Mouse (Mus musculus): ENCODE results near the gene Tyms. TPM values are rescaled to one million over a fixed set of nuclear protein-coding genes. Genes with fewer than 3 reads are reported as not detected.

Gene Tyms
- total and polyA plus RNA-seq, 3 experiments, result 31.9 to 178 (median 98.4) TPM

DNA sequence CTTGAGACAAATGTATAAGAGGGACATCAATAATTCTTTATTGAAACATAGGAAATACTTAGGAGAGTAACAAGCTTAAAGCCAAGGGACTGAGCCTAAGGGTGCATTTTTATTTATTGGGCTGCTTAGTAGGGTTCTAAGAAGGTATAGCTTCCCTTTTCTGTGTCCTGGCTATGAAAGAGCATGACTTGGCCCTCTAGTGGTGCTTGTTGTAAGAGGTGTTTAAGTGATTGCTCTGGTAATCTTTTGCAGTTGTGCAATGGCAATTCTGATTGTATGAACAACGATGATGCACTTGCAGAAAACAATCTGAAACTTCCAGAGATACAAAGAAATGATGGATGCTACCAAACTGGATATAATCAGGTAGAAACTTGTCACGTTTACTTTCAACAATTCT lies 58.8 kb downstream of the Tyms start:
- no peak for ATAC-seq (ENCODE audit: extremely low read depth, insufficient number of reproducible peaks, low FRiP score, poor library complexity, severe bottlenecking)

DNA sequence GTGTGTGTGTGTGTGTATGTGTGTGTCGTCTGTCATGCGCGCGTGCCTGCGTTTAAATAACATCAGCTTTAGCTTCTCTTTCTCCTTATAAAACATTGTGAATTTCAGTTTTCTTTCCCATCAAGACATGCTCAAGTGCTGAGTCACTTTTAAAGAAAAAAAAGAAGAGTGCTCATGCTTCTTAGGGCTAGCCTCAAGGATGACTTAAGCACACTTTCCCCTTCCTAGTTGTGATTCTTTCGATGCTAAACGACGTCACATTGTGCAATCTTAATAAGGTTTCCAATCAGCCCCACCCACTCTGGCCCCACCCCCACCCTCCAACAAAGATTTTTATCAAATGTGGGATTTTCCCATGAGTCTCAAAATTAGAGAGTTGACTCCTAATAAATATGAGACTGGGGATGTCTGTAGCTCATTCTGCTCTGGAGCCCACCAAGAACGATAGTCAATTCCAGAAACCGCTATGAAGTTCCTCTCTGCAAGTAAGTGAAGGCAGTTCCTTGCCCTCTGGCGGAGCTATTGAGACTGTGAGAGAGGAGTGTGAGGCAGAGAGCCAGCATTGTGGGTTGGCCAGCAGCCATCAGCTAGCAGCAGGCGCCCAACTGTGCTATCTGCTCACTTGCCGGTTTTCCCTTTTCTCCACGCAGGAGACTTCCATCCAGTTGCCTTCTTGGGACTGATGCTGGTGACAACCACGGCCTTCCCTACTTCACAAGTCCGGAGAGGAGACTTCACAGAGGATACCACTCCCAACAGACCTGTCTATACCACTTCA lies 60.5 kb downstream of the Tyms start, which contains the start of gene Il6:
Gene Il6 (plus strand): TSS at position 389 of the 778 bp plus-strand sequence.
- Histone ChIP-seq H3K36me3 (replicated peaks) (no peaks in the 10 kb centered on the region), H3K27me3 (ENCODE audit: insufficient read depth, low read length) (peaks cover 23% of the 10 kb centered on the region), H3K4me1 (ENCODE audit: insufficient read depth, low read depth, low read length) (no peaks in the 10 kb centered on the region), H3K9me3 (replicated peaks) (no peaks in the 10 kb centered on the region), H3K4me3 (ENCODE audit: low read depth, low read length) (no peak within 1 kb of the TSS)
- no peak for TF ChIP-seq GATA2 (IDR thresholded peaks at IDR 0.05; ENCODE audit: borderline replicate concordance, low read depth, low read length)
- TF ChIP-seq GATA1 (IDR thresholded peaks at IDR 0.05; ENCODE audit: borderline replicate concordance, low read length), result no peak
- no peak for TF ChIP-seq CTCF (IDR thresholded peaks at IDR 0.05; ENCODE audit: low read depth, low read length)
- TF ChIP-seq TAL1 (conservative IDR thresholded peaks at IDR 0.05; ENCODE audit: low read depth, low read length), result no peak
- no peak for TF ChIP-seq POLR2AphosphoS5 (IDR thresholded peaks at IDR 0.05; ENCODE audit: insufficient replicate concordance, low read depth, low read length)
- no peak for ATAC-seq (ENCODE audit: extremely low read depth, insufficient number of reproducible peaks, low FRiP score, poor library complexity, severe bottlenecking)
- peak; percentile 3 for DNase-seq (ENCODE audit: low spot score)

More for the DNA sequence above, 58.8 kb downstream of the Tyms start:
- no peaks in the 10 kb centered on the region for H3K36me3 ChIP-seq (replicated peaks)
- no peak for DNase-seq (ENCODE audit: low spot score)
- H3K27me3 ChIP-seq (ENCODE audit: insufficient read depth, low read length), result peaks cover 13% of the 10 kb centered on the region
- no peaks in the 10 kb centered on the region for H3K9me3 ChIP-seq (replicated peaks)
- H3K4me3 ChIP-seq (ENCODE audit: low read depth, low read length), result no peak overlapping the region
- no peaks in the 10 kb centered on the region for H3K4me1 ChIP-seq (ENCODE audit: insufficient read depth, low read depth, low read length)
- TF ChIP-seq TAL1 (conservative IDR thresholded peaks at IDR 0.05; ENCODE audit: low read depth, low read length) (no peak), CTCF (IDR thresholded peaks at IDR 0.05; ENCODE audit: low read depth, low read length) (no peak), POLR2AphosphoS5 (IDR thresholded peaks at IDR 0.05; ENCODE audit: insufficient replicate concordance, low read depth, low read length) (no peak), GATA2 (IDR thresholded peaks at IDR 0.05; ENCODE audit: borderline replicate concordance, low read depth, low read length) (no peak), GATA1 (IDR thresholded peaks at IDR 0.05; ENCODE audit: borderline replicate concordance, low read length) (no peak)

Other genes starting within 250 kb of the Tyms start
- gene Il6, start 60.5 kb downstream of the Tyms start, total RNA-seq (2014; fragmentation: Nextera tagmentation), result not detected in 2 replicates
- 0.16 TPM in 1 of 2 replicates, not detected in the other for gene Il6, start 60.5 kb downstream of the Tyms start, total RNA-seq (2017)
- not detected in 2 replicates for gene Il6, start 60.5 kb downstream of the Tyms start, polyA plus RNA-seq (2012)
- gene Garem2, start 31.5 kb upstream of the Tyms start, total RNA-seq (2014; fragmentation: Nextera tagmentation), result not detected in 2 replicates
- under 0.01 and 0.06 TPM in 2 replicates for gene Garem2, start 31.5 kb upstream of the Tyms start, total RNA-seq (2017)
- not detected in 2 replicates for gene Garem2, start 31.5 kb upstream of the Tyms start, polyA plus RNA-seq (2012)
- not detected in 2 replicates for gene 3110082J24Rik, start 32.5 kb upstream of the Tyms start, total RNA-seq (2014; fragmentation: Nextera tagmentation)
- not detected in 2 replicates for gene 3110082J24Rik, start 32.5 kb upstream of the Tyms start, total RNA-seq (2017)
- not detected in 2 replicates for gene 3110082J24Rik, start 32.5 kb upstream of the Tyms start, polyA plus RNA-seq (2012)
- gene Hadha, start 81.5 kb upstream of the Tyms start, total RNA-seq (2014; fragmentation: Nextera tagmentation), result 121 and 133 TPM in 2 replicates
- gene Hadha, start 81.5 kb upstream of the Tyms start, total RNA-seq (2017), result 162 and 168 TPM in 2 replicates
- 18.4 and 29.8 TPM in 2 replicates for gene Hadha, start 81.5 kb upstream of the Tyms start, polyA plus RNA-seq (2012)
- gene Hadhb, start 81.6 kb upstream of the Tyms start, total RNA-seq (2014; fragmentation: Nextera tagmentation), result 61.4 and 74.9 TPM in 2 replicates
- 108 and 112 TPM in 2 replicates for gene Hadhb, start 81.6 kb upstream of the Tyms start, total RNA-seq (2017)
- 16.3 and 51.3 TPM in 2 replicates for gene Hadhb, start 81.6 kb upstream of the Tyms start, polyA plus RNA-seq (2012)
- 1.1 and 1.3 TPM in 2 replicates for gene Adgrf3, start 132.1 kb upstream of the Tyms start, total RNA-seq (2014; fragmentation: Nextera tagmentation)
- gene Adgrf3, start 132.1 kb upstream of the Tyms start, total RNA-seq (2017), result 0.11 and 0.23 TPM in 2 replicates
- 0.02 and 0.03 TPM in 2 replicates for gene Adgrf3, start 132.1 kb upstream of the Tyms start, polyA plus RNA-seq (2012)
- 49.7 and 54.0 TPM in 2 replicates for gene Selenoi, start 159.0 kb upstream of the Tyms start, total RNA-seq (2014; fragmentation: Nextera tagmentation)
- gene Selenoi, start 159.0 kb upstream of the Tyms start, total RNA-seq (2017), result 41.7 and 55.2 TPM in 2 replicates
- 0.95 and 1.6 TPM in 2 replicates for gene Selenoi, start 159.0 kb upstream of the Tyms start, polyA plus RNA-seq (2012)
- gene Drc1, start 207.8 kb upstream of the Tyms start, total RNA-seq (2014; fragmentation: Nextera tagmentation), result not detected in 2 replicates
- gene Drc1, start 207.8 kb upstream of the Tyms start, total RNA-seq (2017), result not detected in 2 replicates
- gene Drc1, start 207.8 kb upstream of the Tyms start, polyA plus RNA-seq (2012), result not detected in 2 replicates